Mouse (Mus musculus): ENCODE data around the gene Crybb1.

DNA sequence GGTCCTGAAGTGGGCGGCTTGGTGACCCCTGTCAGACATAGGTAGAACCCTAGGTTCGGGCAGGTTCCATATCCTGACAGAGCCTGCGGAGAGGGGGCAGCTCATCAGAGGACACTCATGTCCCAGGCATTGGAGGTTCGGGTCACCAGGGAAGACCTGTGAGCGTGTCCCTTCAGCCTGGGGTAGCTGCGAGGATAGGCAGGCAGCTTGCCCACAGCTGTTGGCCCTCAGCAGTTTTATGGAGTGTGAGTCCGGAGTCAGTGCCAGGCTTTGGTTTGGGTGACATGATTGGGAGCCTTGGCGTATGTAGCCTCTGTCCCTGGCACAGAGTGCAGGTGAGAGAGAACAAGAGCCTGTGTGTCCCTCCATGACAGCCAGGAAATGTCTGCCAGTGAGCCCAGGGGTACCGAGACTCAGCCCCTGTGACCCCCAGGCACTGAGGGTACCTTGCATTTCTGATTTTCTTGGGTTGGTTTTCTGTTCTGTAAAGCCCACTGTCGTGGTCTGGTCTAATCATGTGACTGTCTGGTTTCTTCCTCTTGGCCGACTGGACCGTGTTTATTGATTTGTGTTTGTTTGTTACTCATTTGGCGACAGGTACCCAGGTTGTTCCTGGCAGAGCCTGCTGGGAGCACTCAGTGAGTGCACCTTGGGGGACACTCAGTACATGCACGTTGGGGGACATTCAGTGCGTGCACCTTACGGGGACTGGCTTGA, 34.4 kb downstream of the Crybb1 start:
- TF ChIP-seq CTCF (conservative IDR thresholded peaks at IDR 0.05; ENCODE audit: low read length) (no peak), NANOG (IDR thresholded peaks at IDR 0.05; ENCODE audit: borderline replicate concordance, low read length) (no peak)
